Mouse (Mus musculus) olfactory bulb, adult 2 months (tissue): ENCODE results near the gene Wdsub1.

ENCODE experiments used
- CTCF ChIP-seq: fragments of 200-500 bp; IDR thresholded peaks from 2 replicates; pipeline ENCODE4 v1.5.1; 2012; ENCODE audit warnings: low read depth, mild to moderate bottlenecking, low read length, moderate library complexity; ENCODE audit not compliant: insufficient read depth
- POLR2A ChIP-seq: fragments of 200-500 bp; IDR thresholded peaks from 2 replicates; pipeline ENCODE4 v1.6.1; 2012; ENCODE audit warnings: mild to moderate bottlenecking, low read depth, low read length, moderate library complexity; ENCODE audit not compliant: insufficient read depth

DNA sequence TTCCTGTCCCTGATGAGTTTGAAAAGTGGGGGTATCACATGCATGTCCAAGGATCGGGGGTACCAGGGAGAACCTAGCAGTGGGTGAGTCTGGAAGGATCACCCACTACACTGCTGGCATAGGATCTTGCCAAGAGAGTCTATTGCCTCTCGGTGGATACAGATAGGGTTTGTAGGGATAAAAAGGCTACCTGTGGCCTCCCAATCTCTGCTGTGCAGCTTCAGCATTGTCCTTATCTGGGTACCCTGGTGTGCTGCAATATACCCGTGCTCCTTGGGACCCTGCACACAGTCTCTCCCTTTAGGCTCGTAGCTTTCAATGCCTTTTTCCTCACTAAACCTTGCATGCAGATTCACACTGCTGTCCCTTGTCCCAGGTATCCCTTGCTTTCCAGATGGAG lies 73.8 kb downstream of the Wdsub1 start:
- TF ChIP-seq CTCF = no peak
- TF ChIP-seq POLR2A = no peak
